Mouse (Mus musculus) cerebellum, adult 2 months (tissue): ENCODE data around the gene Hoxa1. TPM values are rescaled to one million over a fixed set of nuclear protein-coding genes. Genes with fewer than 3 reads are reported as not detected.

Source experiments
- DNase-seq, 2 experiments: peaks; one replicate each; pipeline ENCODE4 v3.0.0; 2021
- H3K27ac ChIP-seq: fragments of 200-500 bp; 2 replicates; pipeline ENCODE4 v1.5.1; 2012; ENCODE audit warnings: low read length, control low read depth, inconsistent platforms; ENCODE audit not compliant: insufficient read depth
- H3K27me3 ChIP-seq: fragments of 200-500 bp; 2 replicates; pipeline ENCODE4 v1.6.1; 2012; ENCODE audit warnings: inconsistent platforms, mild to moderate bottlenecking, low read length, moderate library complexity; ENCODE audit not compliant: control insufficient read depth, insufficient read depth
- H3K4me1 ChIP-seq: fragments of 200-500 bp; 2 replicates; pipeline ENCODE4 v1.6.1; 2011; ENCODE audit warnings: low read length; ENCODE audit not compliant: control insufficient read depth, insufficient read depth
- H3K4me3 ChIP-seq: fragments of 200-500 bp; replicated peaks from 2 replicates; pipeline ENCODE3; 2011; ENCODE audit warnings: mild to moderate bottlenecking, low read depth, low read length, control low read depth; ENCODE audit not compliant: insufficient read depth
- CTCF ChIP-seq: fragments of 200-500 bp; IDR thresholded peaks from 2 replicates; pipeline ENCODE4 v1.5.1; 2011; ENCODE audit warnings: low read depth, mild to moderate bottlenecking, control low read depth, low read length, moderate library complexity, borderline replicate concordance; ENCODE audit not compliant: insufficient read depth
- POLR2A ChIP-seq: fragments of 200-500 bp; IDR thresholded peaks from 2 replicates; pipeline ENCODE4 v1.6.1; 2011; ENCODE audit warnings: low read length, control low read depth, borderline replicate concordance; ENCODE audit not compliant: insufficient read depth
- WGBS: fragments of 180-500 bp; shearing (Covaris S2); methylation state at CpG from one replicate; pipeline ENCODE4 v1.1.7; 2018; 5-methylcytosine and 5-hydroxymethylcytosine counted together
- polyA plus RNA-seq: library from polyadenylated mRNA; depleted of rRNA; stranded (reverse); fragments of >200 nt; gene quantifications from 2 replicates; pipeline ENCODE4 v1.2.3, GENCODE M21; 2012

Hoxa1 gene
- polyA plus RNA-seq, 1 experiment, result 0.80 TPM

- TF ChIP-seq CTCF (no peak), POLR2A (no peak)
Observed at GRCm38 (mm10) chr6:52153270-52153669, 4.8 kb downstream of the Hoxa1 start.

GRCm38 (mm10) chr6:52152226-52153193 lies 5.6 kb downstream of the Hoxa1 start:
- DNase-seq, result no peak
- WGBS, result 9% methylated on average over 16 of the region's 16 CpGs

More at GRCm38 (mm10) chr6:52153270-52153669, 4.8 kb downstream of the Hoxa1 start:
- 4% methylated on average over 6 of the region's 6 CpGs for WGBS
- Histone ChIP-seq H3K27me3 (peaks cover 8% of the 10 kb centered on the region; the same call in 1 of the 2 replicates), H3K27ac (no peak overlapping the region), H3K4me1 (no peaks in the 10 kb centered on the region), H3K4me3 (no peak overlapping the region)
- DNase-seq, result no peak

GRCm38 (mm10) chr6:52151571-52151970 lies 6.5 kb downstream of the Hoxa1 start:
- no peak for DNase-seq
- WGBS, result 10% methylated on average over 4 of the region's 4 CpGs
- TF ChIP-seq POLR2A, result no peak
- TF ChIP-seq CTCF, result no peak
- H3K4me1 ChIP-seq, result no peaks in the 10 kb centered on the region
- no peak overlapping the region for H3K27ac ChIP-seq
- peaks cover 6% of the 10 kb centered on the region; the same call in 1 of the 2 replicates for H3K27me3 ChIP-seq
- no peak overlapping the region for H3K4me3 ChIP-seq

More at GRCm38 (mm10) chr6:52152226-52153193, 5.6 kb downstream of the Hoxa1 start:
- Histone ChIP-seq H3K27ac (no peak overlapping the region), H3K4me3 (no peak overlapping the region), H3K27me3 (peaks cover 6% of the 10 kb centered on the region; the same call in 1 of the 2 replicates), H3K4me1 (no peaks in the 10 kb centered on the region)
- TF ChIP-seq POLR2A (no peak), CTCF (no peak)

GRCm38 (mm10) chr6:52150401-52150966 lies 7.6 kb downstream of the Hoxa1 start:
- 13% methylated on average over 16 of the region's 16 CpGs for WGBS

GRCm38 (mm10) chr6:52139115-52139514 lies 19.0 kb downstream of the Hoxa1 start:
- DNase-seq, result no peak
- no peaks in the 10 kb centered on the region; the same call in 1 of the 2 replicates for H3K27me3 ChIP-seq
- no peak overlapping the region for H3K27ac ChIP-seq
- no peak overlapping the region for H3K4me3 ChIP-seq
- 90% methylated on average over 5 of the region's 5 CpGs for WGBS
- no peak for TF ChIP-seq CTCF
- no peak for TF ChIP-seq POLR2A
- no peaks in the 10 kb centered on the region for H3K4me1 ChIP-seq

More at GRCm38 (mm10) chr6:52150401-52150966, 7.6 kb downstream of the Hoxa1 start:
- DNase-seq, result no peak
- Histone ChIP-seq H3K4me3 (no peak overlapping the region), H3K27me3 (peaks cover 6% of the 10 kb centered on the region; the same call in 1 of the 2 replicates), H3K4me1 (no peaks in the 10 kb centered on the region), H3K27ac (no peak overlapping the region)
- TF ChIP-seq POLR2A, result no peak
- no peak for TF ChIP-seq CTCF

GRCm38 (mm10) chr6:52138576-52138975 lies 19.5 kb downstream of the Hoxa1 start:
- H3K27me3 ChIP-seq, result no peaks in the 10 kb centered on the region; the same call in 1 of the 2 replicates
- no peak overlapping the region for H3K4me3 ChIP-seq
- DNase-seq, result no peak
- no peaks in the 10 kb centered on the region for H3K4me1 ChIP-seq
- no peak overlapping the region for H3K27ac ChIP-seq
- WGBS, result 86% methylated on average over 10 of the region's 10 CpGs
- TF ChIP-seq CTCF, result no peak
- no peak for TF ChIP-seq POLR2A

- DNase-seq, result no peak
- H3K27ac ChIP-seq, result no peak overlapping the region
- no peak overlapping the region for H3K4me3 ChIP-seq
- H3K27me3 ChIP-seq, result no peaks in the 10 kb centered on the region
- WGBS, result 57% methylated on average over 9 of the region's 9 CpGs
- no peaks in the 10 kb centered on the region for H3K4me1 ChIP-seq
- no peak for TF ChIP-seq CTCF
- no peak for TF ChIP-seq POLR2A
Observed at GRCm38 (mm10) chr6:52137841-52138535, 20.1 kb downstream of the Hoxa1 start.
